Mouse (Mus musculus) liver, postnatal 0 days (tissue): Measurements from ENCODE around the gene Adh6b.

Experiments
- CTCF ChIP-seq: sonication (generic); IDR thresholded peaks from 2 replicates; pipeline ENCODE4 v1.5.1; 2016; ENCODE audit warnings: antibody characterized with exemption, low read depth
- EP300 ChIP-seq: IDR thresholded peaks from 2 replicates; pipeline ENCODE4 v1.6.1; 2016; ENCODE audit warnings: antibody characterized with exemption, low read depth, mild to moderate bottlenecking

- TF ChIP-seq CTCF, result no peak
- TF ChIP-seq EP300, result no peak
These were observed 17.3 kb downstream of the Adh6b start for GRCm38 (mm10) chr3:138358856-138359255.
